Mouse (Mus musculus) intestine, embryonic 16.5 days (tissue): ENCODE data around the gene Zfp239. TPM values are rescaled to one million over a fixed set of nuclear protein-coding genes. Genes with fewer than 3 reads are reported as not detected.
"Not testable (repeated sequence)": the region's sequence is repeated elsewhere in the genome, so short reads cannot be mapped to it uniquely, and the experiment has no call there.

ENCODE experiments used
- ATAC-seq: fragments of 200-750 bp; cut with Nextera tagmentation; 2 replicates; pipeline ENCODE4 v1.8.0; 2017; ENCODE audit warnings: moderate TSS enrichment, moderate library complexity
- H3K27ac ChIP-seq: fragments of 300-500 bp; sonication (generic); 2 replicates; pipeline ENCODE4 v1.5.1; 2014; ENCODE audit warnings: mild to moderate bottlenecking, low read length
- H3K27me3 ChIP-seq: fragments of 300-500 bp; sonication (generic); replicated peaks from 2 replicates; pipeline ENCODE4 v1.6.1; 2014; ENCODE audit warnings: low read length, control low read depth, mixed read lengths; ENCODE audit not compliant: control insufficient read depth, insufficient read depth
- H3K36me3 ChIP-seq: fragments of 300-500 bp; sonication (generic); 2 replicates; pipeline ENCODE4 v1.6.1; 2014; ENCODE audit warnings: low read length, control low read depth; ENCODE audit not compliant: control insufficient read depth, insufficient read depth
- H3K4me1 ChIP-seq: fragments of 300-500 bp; sonication (generic); 2 replicates; pipeline ENCODE4 v1.6.1; 2014; ENCODE audit warnings: low read length, control low read depth, mixed read lengths; ENCODE audit not compliant: control insufficient read depth, insufficient read depth
- H3K4me2 ChIP-seq: fragments of 300-500 bp; sonication (generic); 2 replicates; pipeline ENCODE4 v1.6.1; 2014; ENCODE audit warnings: low read depth, low read length, control low read depth
- H3K4me3 ChIP-seq: fragments of 300-500 bp; sonication (generic); 2 replicates; pipeline ENCODE4 v1.5.1; 2014; ENCODE audit warnings: mild to moderate bottlenecking, low read length
- H3K9ac ChIP-seq: fragments of 300-500 bp; sonication (generic); 2 replicates; pipeline ENCODE4 v1.6.1; 2014; ENCODE audit warnings: low read depth, low read length
- H3K9me3 ChIP-seq: fragments of 300-500 bp; sonication (generic); 2 replicates; pipeline ENCODE4 v1.6.1; 2016; ENCODE audit warnings: low read length, control low read depth; ENCODE audit not compliant: control insufficient read depth
- WGBS: fragments of 180-500 bp; shearing (Covaris S2); extraction: QIAGEN DNeasy Blood & Tissue Kit; methylation state at CpG from one replicate; pipeline ENCODE4 v1.1.7; 2014; 5-methylcytosine and 5-hydroxymethylcytosine counted together
- polyA plus RNA-seq: library from polyadenylated mRNA; unstranded; fragments of >200 nt; fragmentation: Nextera tagmentation; extraction: Ambion mirVana; gene quantifications from 2 replicates; pipeline ENCODE4 v1.2.1, GENCODE M21; 2015

The Zfp239 gene
- polyA plus RNA-seq, 1 experiment from 2014 or later = 5.4 TPM

DNA sequence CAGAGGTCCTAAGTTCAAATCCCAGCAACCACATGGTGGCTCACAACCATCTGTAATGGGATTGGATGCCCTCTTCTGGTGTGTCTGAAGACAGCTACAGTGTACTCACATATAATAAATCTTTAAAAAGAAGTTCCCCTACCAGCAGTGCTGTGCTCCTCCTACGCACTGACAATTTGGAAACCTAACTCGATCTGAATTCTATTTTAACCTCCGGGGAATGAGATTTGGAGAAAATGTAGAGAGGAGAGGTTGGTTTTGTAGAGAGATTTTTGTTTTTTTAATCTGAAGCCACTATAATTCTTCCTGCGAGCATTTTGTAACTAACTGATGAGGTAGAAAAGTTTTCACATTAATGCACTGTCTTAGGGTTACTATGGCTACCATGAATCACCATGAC is 15.2 kb upstream of the Zfp239 start:
- not testable (repeated sequence) for H3K27ac ChIP-seq, H3K9ac ChIP-seq, H3K27me3 ChIP-seq, H3K4me3 ChIP-seq, H3K9me3 ChIP-seq, H3K4me1 ChIP-seq, ATAC-seq, H3K4me2 ChIP-seq
- peaks cover 23% of the 10 kb centered on the region for H3K36me3 ChIP-seq
- WGBS = 93% methylated on average over 4 of the region's 4 CpGs

DNA sequence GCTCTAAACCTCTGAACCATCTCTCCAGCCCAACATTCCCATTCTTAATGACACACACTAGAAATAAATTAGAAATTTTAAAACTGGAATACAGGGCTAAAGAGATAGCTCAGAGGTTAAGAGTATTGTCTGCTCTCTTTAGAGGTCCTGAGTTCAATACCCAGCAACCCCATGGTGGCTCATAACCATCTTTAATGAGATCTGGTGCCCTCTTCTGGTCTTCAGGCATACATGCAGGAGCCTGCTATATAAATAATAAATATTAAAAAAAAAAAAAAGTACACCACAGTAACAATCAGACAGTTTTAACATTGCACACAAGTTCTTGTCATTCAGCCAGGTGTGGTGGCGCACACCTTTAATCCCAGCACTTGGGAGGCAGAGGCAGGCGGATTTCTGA is 14.1 kb upstream of the Zfp239 start:
- no peak overlapping the region for H3K9ac ChIP-seq
- ATAC-seq = no peak
- H3K27ac ChIP-seq = no peak overlapping the region
- no peaks in the 10 kb centered on the region for H3K27me3 ChIP-seq
- H3K4me2 ChIP-seq = no peak overlapping the region
- WGBS = 91% methylated on average over 2 of the region's 2 CpGs
- H3K4me3 ChIP-seq = no peak overlapping the region
- H3K4me1 ChIP-seq = no peaks in the 10 kb centered on the region
- peaks cover 23% of the 10 kb centered on the region for H3K36me3 ChIP-seq
- H3K9me3 ChIP-seq = no peaks in the 10 kb centered on the region

DNA sequence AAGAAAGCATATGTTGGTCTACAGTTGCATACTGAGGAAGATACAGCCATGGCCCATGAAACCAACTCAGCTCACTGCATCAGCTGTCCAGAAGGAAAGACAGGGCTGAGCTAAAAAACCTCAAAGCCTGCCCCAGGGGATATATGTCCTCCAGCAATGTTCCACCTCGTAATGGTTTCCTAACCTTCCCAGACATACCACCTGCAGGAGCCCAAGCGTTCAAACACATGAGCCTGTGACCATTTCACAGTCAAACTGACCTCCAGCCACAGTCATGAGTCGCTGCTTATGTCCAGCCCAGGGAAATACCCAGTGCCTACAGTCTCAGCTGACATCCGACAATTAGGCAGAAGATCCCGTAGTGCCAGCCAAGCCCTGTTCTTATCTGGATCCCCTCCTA is 13.3 kb upstream of the Zfp239 start:
- H3K4me3 ChIP-seq = no peak overlapping the region
- peaks cover 19% of the 10 kb centered on the region for H3K36me3 ChIP-seq
- H3K4me2 ChIP-seq = no peak overlapping the region
- no peak overlapping the region for H3K9ac ChIP-seq
- no peak overlapping the region for H3K27ac ChIP-seq
- 89% methylated on average over 5 of the region's 5 CpGs for WGBS
- H3K9me3 ChIP-seq = no peaks in the 10 kb centered on the region
- H3K27me3 ChIP-seq = no peaks in the 10 kb centered on the region
- no peak for ATAC-seq
- H3K4me1 ChIP-seq = no peaks in the 10 kb centered on the region

DNA sequence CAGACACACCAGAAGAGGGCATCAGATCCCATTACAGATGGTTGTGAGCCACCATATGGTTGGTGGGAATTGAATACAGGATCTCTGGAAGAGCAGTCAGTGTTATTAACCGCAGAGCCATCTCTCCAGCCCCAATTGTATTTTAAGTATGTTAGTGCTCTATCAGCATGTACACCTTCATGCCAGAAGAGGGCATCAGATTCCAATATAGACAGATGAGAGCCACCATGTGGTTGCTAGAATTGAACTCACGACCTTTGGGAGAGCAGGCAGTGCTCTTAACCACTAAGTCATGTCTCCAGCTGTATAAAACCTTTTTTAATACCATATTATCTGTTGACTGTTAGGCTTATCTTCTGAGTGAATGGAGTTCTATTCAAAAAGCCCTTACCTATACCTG is 10.2 kb upstream of the Zfp239 start:
- 65% methylated on average over 2 of the region's 2 CpGs for whole genome bisulfite sequencing
- no peak overlapping the region for H3K4me3 ChIP-seq
- H3K27me3 ChIP-seq = no peaks in the 10 kb centered on the region
- no peak for ATAC-seq
- H3K36me3 ChIP-seq = peaks cover 7% of the 10 kb centered on the region; the same call in 1 of the 2 replicates
- no peak overlapping the region for H3K4me2 ChIP-seq
- H3K9me3 ChIP-seq = no peaks in the 10 kb centered on the region
- H3K4me1 ChIP-seq = no peaks in the 10 kb centered on the region
- H3K9ac ChIP-seq = no peak overlapping the region
- H3K27ac ChIP-seq = no peak overlapping the region

DNA sequence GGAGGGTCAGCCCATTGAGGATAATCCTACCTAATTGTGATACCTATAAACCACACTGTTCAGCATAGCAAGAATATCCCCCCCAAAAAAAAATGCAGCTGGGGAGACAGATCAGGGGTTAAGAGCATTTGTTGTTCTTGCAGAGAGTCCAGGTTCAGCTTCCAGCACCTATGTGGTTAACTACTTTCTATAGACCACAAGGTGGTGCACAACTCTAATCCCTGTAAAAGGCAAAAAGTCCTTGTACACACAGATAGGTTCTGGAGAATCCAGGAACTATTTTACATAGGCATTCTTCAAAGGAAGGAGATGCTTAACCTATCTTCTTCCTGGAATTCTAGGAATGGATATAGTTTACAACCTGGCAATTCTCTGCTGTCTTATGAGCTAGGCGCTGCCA is 3.9 kb upstream of the Zfp239 start:
- H3K36me3 ChIP-seq = no peaks in the 10 kb centered on the region
- no peak overlapping the region for H3K4me3 ChIP-seq
- H3K4me2 ChIP-seq = no peak overlapping the region
- no peak overlapping the region for H3K27ac ChIP-seq
- no peak overlapping the region for H3K9ac ChIP-seq
- H3K9me3 ChIP-seq = no peaks in the 10 kb centered on the region
- ATAC-seq = peak; percentile 48
- 53% methylated on average over 1 of the region's 1 CpGs for WGBS
- H3K27me3 ChIP-seq = no peaks in the 10 kb centered on the region
- H3K4me1 ChIP-seq = no peaks in the 10 kb centered on the region

DNA sequence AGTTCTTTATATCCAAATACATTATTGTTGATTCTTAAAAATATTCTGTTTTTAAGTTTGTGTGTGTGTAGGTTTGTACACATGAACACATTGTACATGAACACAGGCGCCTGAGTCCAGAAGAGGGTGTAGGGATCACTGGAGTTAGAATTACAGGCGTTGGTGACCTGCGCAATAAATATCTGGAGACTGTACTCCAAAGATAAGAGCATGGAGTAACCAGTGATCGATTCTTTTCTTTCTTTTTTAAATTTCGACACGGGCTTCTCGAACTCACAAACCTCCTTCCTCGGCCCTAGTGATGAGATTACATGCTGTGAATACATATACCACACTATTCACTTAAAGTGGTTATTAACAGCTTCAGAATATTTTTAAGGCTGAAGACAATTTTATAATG is 565 bp downstream of the Zfp239 start:
- H3K36me3 ChIP-seq = no peaks in the 10 kb centered on the region
- WGBS = 72% methylated on average over 8 of the region's 8 CpGs
- H3K4me2 ChIP-seq = peak overlapping the region; percentile 97
- no peak overlapping the region for H3K9ac ChIP-seq
- peaks cover 5% of the 10 kb centered on the region; the same call in 1 of the 2 replicates for H3K4me1 ChIP-seq
- H3K9me3 ChIP-seq = no peaks in the 10 kb centered on the region
- ATAC-seq = peak; percentile 49
- no peaks in the 10 kb centered on the region for H3K27me3 ChIP-seq
- H3K4me3 ChIP-seq = peak overlapping the region; percentile 87
- 0 out of 2 replicates have a peak overlapping the region, but pooled peaks have one; percentile 28 for H3K27ac ChIP-seq

DNA sequence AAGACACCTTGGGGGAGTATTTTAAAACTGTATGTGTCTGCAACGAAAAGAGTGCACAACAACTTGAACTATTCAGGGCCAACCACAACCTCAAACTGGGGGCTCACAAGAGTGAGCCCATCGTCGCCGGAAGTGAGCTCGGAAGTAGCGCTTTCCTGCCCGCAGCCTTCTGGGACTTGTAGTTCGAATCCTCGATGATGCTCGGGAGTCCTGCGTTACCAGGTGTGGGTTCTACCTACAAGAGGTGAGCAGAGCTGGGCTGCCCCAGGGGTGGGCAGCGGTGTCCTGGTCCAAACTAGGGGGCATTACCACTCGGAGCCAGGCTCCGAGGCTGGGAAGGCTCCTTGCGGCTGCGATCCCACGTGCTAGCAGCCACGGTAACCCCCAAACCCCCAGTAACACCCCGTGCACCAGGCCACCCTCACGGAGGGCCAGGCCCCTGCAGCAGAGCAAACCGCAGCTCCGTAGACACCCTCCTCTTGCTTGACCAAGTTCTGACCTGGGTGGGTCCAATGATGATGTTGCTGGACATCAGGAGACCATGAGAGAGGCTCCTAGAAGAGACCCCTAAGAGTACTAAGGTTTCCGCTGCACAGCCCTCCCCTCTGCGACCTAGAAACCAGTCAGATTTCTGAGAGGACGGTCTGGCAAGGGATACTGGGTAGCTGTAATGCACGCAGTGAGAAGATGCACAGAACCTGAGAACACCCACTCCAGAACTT is 1.2 kb downstream of the Zfp239 start:
- peak overlapping the region; percentile 87 for H3K4me3 ChIP-seq
- no peaks in the 10 kb centered on the region for H3K9me3 ChIP-seq
- H3K27ac ChIP-seq = no peak overlapping the region

DNA sequence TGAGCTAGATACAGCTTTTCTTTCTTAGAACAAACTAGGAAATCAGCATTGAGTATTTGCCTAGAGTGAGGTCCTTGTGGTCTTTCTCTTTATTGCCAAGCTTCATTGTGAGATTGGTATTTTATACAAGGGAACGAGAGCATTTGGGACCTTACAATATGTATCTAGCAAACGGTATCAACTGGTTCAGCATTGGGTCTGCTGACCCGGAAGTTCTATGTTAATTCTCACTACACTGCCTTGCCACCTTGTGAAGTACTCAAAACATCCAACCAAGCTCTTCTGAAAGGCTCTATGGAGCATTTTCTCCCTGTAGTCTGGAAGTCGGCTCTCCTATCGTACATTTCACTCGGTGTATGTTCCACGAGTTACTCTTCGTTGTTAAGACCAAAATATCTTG is 1.9 kb downstream of the Zfp239 start:
- Histone ChIP-seq H3K9me3 (no peaks in the 10 kb centered on the region), H3K9ac (no peak overlapping the region), H3K36me3 (no peaks in the 10 kb centered on the region), H3K4me3 (peak overlapping the region; percentile 87), H3K27ac (no peak overlapping the region), H3K27me3 (no peaks in the 10 kb centered on the region), H3K4me2 (peak overlapping the region; percentile 97), H3K4me1 (peaks cover 5% of the 10 kb centered on the region; the same call in 1 of the 2 replicates)
- ATAC-seq = no peak
- 93% methylated on average over 8 of the region's 8 CpGs for WGBS

More for the DNA sequence above, 1.2 kb downstream of the Zfp239 start:
- ATAC-seq = peak; percentile 85
- Histone ChIP-seq H3K36me3 (no peaks in the 10 kb centered on the region), H3K9ac (peak overlapping the region; percentile 76), H3K4me1 (peaks cover 5% of the 10 kb centered on the region; the same call in 1 of the 2 replicates), H3K4me2 (peak overlapping the region; percentile 97), H3K27me3 (no peaks in the 10 kb centered on the region)
- WGBS = 2% methylated on average over 26 of the region's 26 CpGs

DNA sequence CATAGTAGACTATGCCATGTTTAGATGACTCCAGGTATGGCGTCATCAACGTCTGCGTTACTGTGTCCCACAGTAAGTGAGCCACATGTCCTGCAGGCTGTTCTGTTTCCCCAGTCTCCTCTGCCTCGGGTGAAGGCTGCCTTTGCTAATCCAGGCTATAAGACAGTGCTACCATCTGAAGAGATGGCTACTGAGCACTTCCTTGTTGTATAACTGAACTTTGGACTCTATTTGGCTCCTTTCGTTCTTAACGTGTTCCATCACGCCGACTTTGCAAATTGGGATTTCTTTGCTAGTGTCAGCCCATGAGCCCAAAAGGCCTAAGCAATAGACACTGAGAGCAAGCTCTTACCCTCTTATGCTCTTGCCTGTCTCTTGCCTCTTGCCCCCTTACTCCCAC is 6.3 kb downstream of the Zfp239 start:
- ATAC-seq = no peak
- H3K27me3 ChIP-seq = no peaks in the 10 kb centered on the region
- H3K4me3 ChIP-seq = no peak overlapping the region
- no peak overlapping the region for H3K4me2 ChIP-seq
- H3K9ac ChIP-seq = no peak overlapping the region
- no peak overlapping the region for H3K27ac ChIP-seq
- H3K4me1 ChIP-seq = peaks cover 4% of the 10 kb centered on the region; the same call in 1 of the 2 replicates
- 84% methylated on average over 8 of the region's 8 CpGs for WGBS
- H3K36me3 ChIP-seq = no peaks in the 10 kb centered on the region
- no peaks in the 10 kb centered on the region for H3K9me3 ChIP-seq

DNA sequence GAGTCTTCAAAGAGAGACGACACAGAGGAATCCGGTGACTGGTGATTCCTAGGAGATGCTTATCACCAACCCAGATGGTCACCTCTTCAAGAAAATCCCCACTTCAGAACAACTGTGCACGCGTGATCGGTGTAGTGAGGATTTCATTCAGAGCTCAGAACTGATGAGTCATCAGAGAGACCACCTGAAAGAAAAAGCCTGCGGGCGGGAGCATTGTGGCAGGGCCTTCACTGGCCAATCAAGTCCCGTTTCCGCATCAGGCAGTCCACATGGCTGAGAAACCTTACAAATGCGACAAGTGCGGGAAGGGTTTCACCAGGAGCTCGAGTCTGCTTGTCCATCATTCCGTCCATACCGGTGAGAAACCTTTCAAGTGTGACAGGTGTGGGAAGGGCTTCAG is 9.1 kb downstream of the Zfp239 start:
- 80% methylated on average over 14 of the region's 14 CpGs for WGBS
- H3K9ac ChIP-seq = no peak overlapping the region
- H3K9me3 ChIP-seq = no peaks in the 10 kb centered on the region
- H3K36me3 ChIP-seq = no peaks in the 10 kb centered on the region
- no peaks in the 10 kb centered on the region for H3K27me3 ChIP-seq
- no peak for ATAC-seq
- no peak overlapping the region for H3K4me3 ChIP-seq
- H3K4me2 ChIP-seq = no peak overlapping the region
- H3K4me1 ChIP-seq = no peaks in the 10 kb centered on the region
- no peak overlapping the region for H3K27ac ChIP-seq
